Mouse (Mus musculus) hindbrain, embryonic 15.5 days (tissue): Measurements from ENCODE around the gene Olfr731. TPM values are rescaled to one million over a fixed set of nuclear protein-coding genes. Genes with fewer than 3 reads are reported as not detected.

Experiments
- ATAC-seq: fragments of 200-750 bp; cut with Nextera tagmentation; 2 replicates; pipeline ENCODE4 v1.8.0; 2017; ENCODE audit warnings: low read depth, moderate number of reproducible peaks, moderate TSS enrichment; ENCODE audit not compliant: low FRiP score
- H3K27ac ChIP-seq: fragments of 300-500 bp; sonication (generic); replicated peaks from 2 replicates; pipeline ENCODE4 v1.5.1; 2015; ENCODE audit warnings: mild to moderate bottlenecking, inconsistent platforms
- H3K27me3 ChIP-seq: fragments of 300-500 bp; sonication (generic); 2 replicates; pipeline ENCODE4 v1.6.1; 2015; ENCODE audit warnings: control low read depth, inconsistent platforms
- H3K36me3 ChIP-seq: fragments of 300-500 bp; sonication (generic); 2 replicates; pipeline ENCODE4 v1.6.1; 2015; ENCODE audit warnings: control low read depth, inconsistent platforms
- H3K4me1 ChIP-seq: fragments of 300-500 bp; sonication (generic); replicated peaks from 2 replicates; pipeline ENCODE4 v1.6.1; 2015; ENCODE audit warnings: control low read depth, inconsistent platforms
- H3K4me2 ChIP-seq: fragments of 300-500 bp; sonication (generic); 2 replicates; pipeline ENCODE4 v1.6.1; 2015; ENCODE audit warnings: moderate library complexity, mild to moderate bottlenecking, inconsistent platforms
- H3K4me3 ChIP-seq: fragments of 300-500 bp; sonication (generic); 2 replicates; pipeline ENCODE4 v1.5.1; 2015; ENCODE audit warnings: mild to moderate bottlenecking, inconsistent platforms
- H3K9ac ChIP-seq: fragments of 300-500 bp; sonication (generic); 2 replicates; pipeline ENCODE4 v1.6.1; 2015; ENCODE audit warnings: inconsistent platforms
- H3K9me3 ChIP-seq: fragments of 300-500 bp; sonication (generic); 2 replicates; pipeline ENCODE4 v1.6.1; 2016; ENCODE audit warnings: control low read depth, inconsistent platforms
- WGBS: fragments of 180-500 bp; shearing (Covaris S2); methylation state at CpG from one replicate; pipeline ENCODE4 v1.1.7; 2015; 5-methylcytosine and 5-hydroxymethylcytosine counted together
- polyA plus RNA-seq: library from polyadenylated mRNA; unstranded; fragments of >200 nt; fragmentation: Nextera tagmentation; extraction: Ambion mirVana; gene quantifications from 2 replicates; pipeline ENCODE4 v1.2.1, GENCODE M21; 2015

The Olfr731 gene
- not detected in 2 replicates for polyA plus RNA-seq

GRCm38 (mm10) chr14:50241766-50242165, at the start of gene Olfr731:
Gene Olfr731 (minus strand): TSS chr14:50241866.
- no peaks in the 10 kb centered on the region for H3K36me3 ChIP-seq
- no peak within 1 kb of the TSS for H3K27ac ChIP-seq
- WGBS, result 83% methylated on average over 4 of the region's 4 CpGs
- H3K9me3 ChIP-seq, result no peaks in the 10 kb centered on the region
- no peaks in the 10 kb centered on the region for H3K4me1 ChIP-seq
- H3K4me2 ChIP-seq, result no peak within 1 kb of the TSS
- H3K27me3 ChIP-seq, result no peaks in the 10 kb centered on the region
- no peak within 1 kb of the TSS for H3K4me3 ChIP-seq
- no peak within 1 kb of the TSS for H3K9ac ChIP-seq
- no peak for ATAC-seq

- H3K27me3 ChIP-seq, result no peaks in the 10 kb centered on the region
Measured at GRCm38 (mm10) chr14:50284106-50284505, 42.4 kb upstream of the Olfr731 start, which contains the start of gene Olfr732. Gene Olfr732 (minus strand): TSS chr14:50284206.

GRCm38 (mm10) chr14:50188098-50188497, 53.6 kb downstream of the Olfr731 start, which contains the start of gene Olfr730:
Gene Olfr730 (minus strand): TSS chr14:50188198.
- Histone ChIP-seq H3K27me3 (no peaks in the 10 kb centered on the region), H3K9me3 (no peaks in the 10 kb centered on the region), H3K27ac (no peak within 1 kb of the TSS), H3K9ac (no peak within 1 kb of the TSS), H3K4me2 (no peak within 1 kb of the TSS), H3K4me1 (no peaks in the 10 kb centered on the region), H3K4me3 (no peak within 1 kb of the TSS), H3K36me3 (no peaks in the 10 kb centered on the region)
- 59% methylated on average over 1 of the region's 1 CpGs for WGBS
- no peak for ATAC-seq

More at GRCm38 (mm10) chr14:50284106-50284505, 42.4 kb upstream of the Olfr731 start, which contains the start of gene Olfr732:
- WGBS, result 95% methylated on average over 1 of the region's 1 CpGs
- Histone ChIP-seq H3K9me3 (no peaks in the 10 kb centered on the region), H3K4me3 (no peak within 1 kb of the TSS), H3K36me3 (no peaks in the 10 kb centered on the region), H3K27ac (no peak within 1 kb of the TSS), H3K9ac (no peak within 1 kb of the TSS), H3K4me2 (no peak within 1 kb of the TSS), H3K4me1 (no peaks in the 10 kb centered on the region)
- no peak for ATAC-seq

Other genes with a start within 250 kb of the Olfr731 start
- gene Olfr725, start 201.5 kb downstream of the Olfr731 start, polyA plus RNA-seq, result not detected in 2 replicates
- gene Olfr726, start 150.9 kb downstream of the Olfr731 start, polyA plus RNA-seq, result not detected in 2 replicates
- not detected in 2 replicates for gene Olfr727, start 118.7 kb downstream of the Olfr731 start, polyA plus RNA-seq
- gene Olfr728, start 99.2 kb downstream of the Olfr731 start, polyA plus RNA-seq, result 0.03 TPM in 1 of 2 replicates, not detected in the other
- not detected in 2 replicates for gene Olfr729, start 89.0 kb downstream of the Olfr731 start, polyA plus RNA-seq
- gene Olfr730, start 53.7 kb downstream of the Olfr731 start, polyA plus RNA-seq, result not detected in 2 replicates
- not detected in 2 replicates for gene Olfr732, start 42.3 kb upstream of the Olfr731 start, polyA plus RNA-seq
- gene Olfr733, start 59.7 kb upstream of the Olfr731 start, polyA plus RNA-seq, result not detected in 2 replicates
- not detected in 2 replicates for gene Olfr734, start 84.9 kb upstream of the Olfr731 start, polyA plus RNA-seq
- not detected in 2 replicates for gene Olfr735, start 107.0 kb upstream of the Olfr731 start, polyA plus RNA-seq
- not detected in 2 replicates for gene Tlr11, start 116.0 kb upstream of the Olfr731 start, polyA plus RNA-seq
- not detected in 2 replicates for gene Olfr736, start 139.3 kb upstream of the Olfr731 start, polyA plus RNA-seq
- gene Olfr738, start 165.7 kb upstream of the Olfr731 start, polyA plus RNA-seq, result not detected in 2 replicates
- gene Olfr739, start 176.8 kb upstream of the Olfr731 start, polyA plus RNA-seq, result not detected in 2 replicates
- not detected in 2 replicates for gene Olfr740, start 203.7 kb upstream of the Olfr731 start, polyA plus RNA-seq
- not detected in 2 replicates for gene Olfr741, start 230.9 kb upstream of the Olfr731 start, polyA plus RNA-seq